Mouse (Mus musculus): ENCODE measurements around the gene Snx3.

The Snx3 gene

DNA sequence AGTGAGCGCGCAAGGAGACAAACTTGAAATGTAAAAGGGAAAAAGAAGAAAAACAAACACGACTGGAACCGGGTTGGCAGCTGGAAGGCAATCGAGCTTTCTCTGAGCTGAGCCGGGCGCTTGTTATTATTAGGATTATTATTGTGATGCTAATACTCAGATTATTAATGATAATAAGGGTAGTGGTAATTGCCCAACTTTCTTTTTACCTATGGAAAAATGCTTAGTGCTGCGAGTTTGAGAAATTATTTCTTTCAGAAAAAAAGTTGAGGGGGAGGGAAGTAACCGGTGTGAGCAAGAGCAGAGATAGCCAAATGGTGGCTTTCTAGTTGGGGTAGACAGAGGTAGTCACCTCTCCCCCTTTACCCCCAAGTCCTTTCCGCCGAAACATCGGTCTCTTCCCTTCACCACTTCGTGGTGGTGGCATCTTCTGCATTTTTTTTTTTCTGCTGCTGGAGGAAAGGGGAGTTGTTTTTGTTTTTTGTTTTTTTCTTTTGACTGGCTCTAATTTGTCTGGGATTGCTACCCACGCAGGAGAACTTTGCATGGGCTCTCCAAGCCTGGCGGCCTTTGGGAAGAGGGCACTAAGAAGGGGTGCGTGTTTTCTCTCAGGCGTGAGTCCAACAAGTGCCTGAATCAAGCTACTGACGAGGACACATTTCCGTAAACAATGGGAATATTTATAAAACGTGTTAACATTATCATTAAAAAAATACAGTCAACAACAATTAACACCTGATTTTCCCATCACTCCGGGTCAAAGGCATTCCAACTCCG, 77.1 kb downstream of the Snx3 start:
- no peak for DNase-seq (ENCODE audit: low spot score in 2 of 2)

DNA sequence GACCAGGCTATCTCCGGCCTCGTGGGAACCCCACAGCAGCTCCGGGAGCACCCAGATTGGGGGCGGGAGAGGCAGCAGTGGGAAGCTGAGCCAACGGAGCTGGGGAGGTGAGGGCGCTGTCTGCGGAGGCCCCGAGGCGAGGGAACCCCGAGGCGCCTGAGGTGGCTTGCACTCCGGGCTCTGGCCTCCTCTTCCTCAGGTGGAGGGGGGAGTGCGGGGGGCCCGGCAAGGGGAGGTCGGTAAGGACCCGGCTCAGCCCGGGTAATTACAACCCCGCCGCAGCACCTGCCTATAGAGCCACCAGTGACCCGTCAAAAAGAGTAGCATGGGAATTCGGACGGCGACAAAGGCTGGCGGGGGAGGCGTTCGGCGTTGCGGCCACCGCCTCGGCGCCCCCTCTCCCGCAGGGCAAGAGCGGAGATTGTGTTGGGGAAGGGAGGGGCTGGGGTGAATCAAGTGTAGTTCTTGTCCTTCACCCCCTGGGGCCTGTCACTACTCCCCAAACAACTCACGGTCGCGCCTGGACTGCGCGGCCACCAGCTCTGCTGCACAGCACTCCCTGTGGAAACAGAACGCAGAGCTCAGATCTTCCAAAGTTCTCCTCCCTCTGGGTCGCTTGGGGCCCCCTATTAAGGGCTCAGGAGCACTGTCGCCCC, 77.8 kb downstream of the Snx3 start:
- DNase-seq (ENCODE audit: low spot score in 2 of 2), result no peak

- no peak for DNase-seq (ENCODE audit: low spot score in 2 of 2)
These were observed 78.5 kb downstream of the Snx3 start for GRCm38 (mm10) chr10:42580131-42580950.

DNA sequence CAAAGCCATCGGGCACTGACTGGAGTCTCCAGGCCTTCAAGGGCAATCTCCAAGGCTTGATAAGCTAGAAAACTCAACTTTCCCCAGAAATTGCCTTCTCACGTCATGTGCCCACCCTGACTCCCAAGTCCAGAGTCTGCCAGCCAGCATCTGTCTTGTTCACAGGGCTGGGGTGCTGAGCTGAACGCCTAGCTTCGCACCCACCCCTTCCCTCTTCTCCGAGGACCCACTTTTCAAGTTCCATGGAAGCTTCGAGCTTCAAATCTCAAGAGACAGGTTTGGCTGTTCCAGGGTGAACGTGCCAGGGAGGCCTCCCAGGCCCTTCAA, 79.1 kb downstream of the Snx3 start:
- DNase-seq (ENCODE audit: low spot score in 2 of 2), result no peak

GRCm38 (mm10) chr10:42581694-42582565, 80.1 kb downstream of the Snx3 start:
- no peak for DNase-seq (ENCODE audit: low spot score in 2 of 2)

DNA sequence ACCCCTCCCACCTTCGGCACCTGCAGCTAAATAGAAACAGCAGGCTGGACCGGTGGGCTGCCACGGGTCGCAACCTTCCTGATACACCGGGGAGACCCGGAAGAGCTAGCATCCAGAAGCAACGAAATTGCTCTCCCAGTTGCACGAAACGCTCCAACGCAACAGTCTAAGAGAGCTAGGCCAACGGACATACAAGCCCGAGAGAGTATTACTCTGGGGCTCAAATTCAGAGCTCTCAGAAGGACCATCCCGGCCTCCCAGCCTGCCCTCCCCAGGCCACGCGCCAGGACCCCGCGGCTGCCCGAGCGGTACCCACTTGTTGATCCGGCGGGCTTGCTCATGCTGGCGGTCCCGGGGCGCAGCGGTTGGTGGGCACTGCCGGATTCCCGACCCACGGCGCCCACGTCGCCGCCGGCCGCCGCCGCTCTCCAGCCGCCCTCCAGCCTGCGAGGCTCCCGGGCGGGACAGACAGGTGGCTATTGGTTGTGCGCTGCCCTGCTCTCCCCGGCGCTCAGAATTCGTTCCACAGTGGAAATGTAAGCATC, 80.8 kb downstream of the Snx3 start:
- DNase-seq (ENCODE audit: low spot score in 2 of 2), result no peak

DNA sequence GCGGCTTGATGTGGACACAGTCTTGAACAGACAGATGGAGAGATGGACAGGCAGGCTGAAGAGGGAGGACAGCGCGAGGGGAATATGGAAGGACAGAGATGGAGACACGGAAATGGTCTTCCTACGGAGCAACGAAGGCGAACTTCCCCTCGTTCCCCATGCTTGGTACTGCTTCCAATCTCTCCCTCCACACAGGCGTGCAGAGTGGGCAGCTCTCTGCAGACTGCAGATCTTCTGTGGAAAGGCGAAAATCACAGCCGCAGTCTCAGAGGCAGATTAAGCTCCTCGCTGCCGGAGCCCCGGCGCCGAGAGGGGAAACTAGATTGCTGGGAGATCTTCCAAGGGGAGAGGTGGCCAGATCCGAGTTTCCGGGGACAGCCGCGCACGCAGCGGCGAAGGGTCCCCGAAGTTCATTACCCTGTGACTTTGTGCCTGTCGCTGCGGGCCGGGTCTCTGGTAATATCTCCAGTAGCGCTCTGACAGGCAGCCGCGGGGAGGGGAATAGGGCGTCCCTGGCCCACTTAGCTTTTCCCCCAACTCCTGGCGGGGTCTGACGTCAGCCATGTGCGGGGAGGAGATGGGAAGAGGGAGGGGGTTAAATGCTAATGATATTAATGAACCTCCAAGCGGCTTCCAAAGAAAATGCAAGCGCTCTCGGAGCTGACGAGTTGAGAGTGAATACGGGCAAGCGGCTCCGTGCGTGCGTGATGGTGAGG, 81.5 kb downstream of the Snx3 start, which contains the start of the genes Nr2e1 and Ostm1:
TSS of gene Nr2e1 (minus strand) at position 476 of the 716 bp plus-strand sequence.
TSS of gene Ostm1 (plus strand) at position 666 of the 716 bp plus-strand sequence.
- DNase-seq (ENCODE audit: low spot score in 2 of 2), result no peak

- no peak for DNase-seq (ENCODE audit: low spot score in 2 of 2)
These were observed 82.1 kb downstream of the Snx3 start for GRCm38 (mm10) chr10:42583902-42584435.

- DNase-seq (ENCODE audit: low spot score in 2 of 2), result no peak
These were observed 82.7 kb downstream of the Snx3 start for GRCm38 (mm10) chr10:42584436-42584983.

All from urinary bladder, postnatal 4 days (tissue).